Mouse (Mus musculus): ENCODE measurements around the gene 9030025P20Rik. TPM values are rescaled to one million over a fixed set of nuclear protein-coding genes. Genes with fewer than 3 reads are reported as not detected.
"Not testable (repeated sequence)": the region's sequence is repeated elsewhere in the genome, so short reads cannot be mapped to it uniquely, and the experiment has no call there.

9030025P20Rik gene
- polyA plus RNA-seq (2016; fragmentation: Nextera tagmentation; extraction: Ambion mirVana), result 7.9 and 9.4 TPM in 2 replicates

GRCm38 (mm10) chr17:14978362-14979038 lies at the start of gene 9030025P20Rik, which contains the start of gene Gm3417:
TSS of gene 9030025P20Rik (plus strand) at chr17:14978468.
TSS of gene Gm3417 (minus strand) at chr17:14978790.
- no CpG with 5 or more reads among the region's 60 CpGs for WGBS
- not testable (repeated sequence) for H3K9me3 ChIP-seq; H3K36me3 ChIP-seq; DNase-seq (ENCODE audit: low spot score); H3K4me1 ChIP-seq; H3K27ac ChIP-seq; H3K4me3 ChIP-seq; H3K27me3 ChIP-seq (ENCODE audit: insufficient read depth, poor library complexity, severe bottlenecking)

DNA sequence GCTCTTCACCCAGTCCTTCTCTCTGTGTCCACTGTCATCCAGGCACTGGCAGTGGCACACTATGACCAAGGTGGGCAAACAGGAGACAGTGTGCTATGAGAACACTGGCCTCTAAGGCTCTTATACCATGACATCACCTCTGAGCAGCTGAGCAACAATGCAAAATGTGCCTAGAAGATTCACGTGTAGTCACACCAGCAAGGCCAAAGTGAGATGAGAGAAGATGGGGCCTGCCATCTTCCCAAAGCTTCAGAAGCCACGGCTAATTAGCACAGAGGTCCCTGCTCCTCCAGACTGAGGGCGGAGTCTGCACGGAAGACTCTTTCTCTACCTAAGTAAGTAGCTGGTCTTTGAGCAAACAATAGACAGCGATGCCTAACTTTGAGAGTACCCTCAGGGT lies 49.6 kb upstream of the 9030025P20Rik start:
- no peak for DNase-seq (ENCODE audit: low spot score)
- no peaks in the 10 kb centered on the region for H3K36me3 ChIP-seq
- H3K4me1 ChIP-seq, result no peaks in the 10 kb centered on the region
- no peaks in the 10 kb centered on the region for H3K9me3 ChIP-seq
- no peak overlapping the region for H3K4me3 ChIP-seq
- 69% methylated on average over 5 of the region's 5 CpGs for WGBS
- no peak overlapping the region for H3K27ac ChIP-seq
- H3K27me3 ChIP-seq (ENCODE audit: insufficient read depth, poor library complexity, severe bottlenecking), result no peaks in the 10 kb centered on the region

GRCm38 (mm10) chr17:14930697-14931096 lies 47.6 kb upstream of the 9030025P20Rik start:
- Histone ChIP-seq H3K27ac (no peak overlapping the region), H3K4me3 (no peak overlapping the region), H3K36me3 (no peaks in the 10 kb centered on the region), H3K4me1 (no peaks in the 10 kb centered on the region), H3K9me3 (no peaks in the 10 kb centered on the region), H3K27me3 (ENCODE audit: insufficient read depth, poor library complexity, severe bottlenecking) (no peaks in the 10 kb centered on the region)
- 75% methylated on average over 7 of the region's 7 CpGs for WGBS
- DNase-seq (ENCODE audit: low spot score), result no peak

DNA sequence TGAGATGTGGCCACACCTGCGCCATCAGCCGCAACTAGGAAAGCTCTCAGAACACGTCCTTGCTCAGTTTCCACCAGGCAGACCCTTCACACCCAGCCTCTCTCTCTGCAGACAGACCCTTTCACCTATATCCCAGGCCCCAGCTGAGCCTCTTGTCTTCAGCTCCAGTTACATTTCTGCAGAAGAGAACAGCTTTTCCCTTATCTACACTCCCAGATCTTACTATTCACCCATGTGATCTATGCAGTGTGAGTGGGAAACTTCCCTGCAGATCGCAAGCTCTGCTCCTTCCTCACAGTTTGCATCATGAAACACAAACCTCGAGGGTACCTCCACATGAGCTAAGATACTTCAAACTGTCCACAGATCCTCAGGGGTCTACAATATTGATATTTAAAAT lies 46.8 kb upstream of the 9030025P20Rik start:
- 79% methylated on average over 5 of the region's 5 CpGs for WGBS
- no peaks in the 10 kb centered on the region for H3K4me1 ChIP-seq
- no peak for DNase-seq (ENCODE audit: low spot score)
- H3K4me3 ChIP-seq, result no peak overlapping the region
- H3K9me3 ChIP-seq, result no peaks in the 10 kb centered on the region
- H3K36me3 ChIP-seq, result no peaks in the 10 kb centered on the region
- no peak overlapping the region for H3K27ac ChIP-seq
- H3K27me3 ChIP-seq (ENCODE audit: insufficient read depth, poor library complexity, severe bottlenecking), result no peaks in the 10 kb centered on the region

DNA sequence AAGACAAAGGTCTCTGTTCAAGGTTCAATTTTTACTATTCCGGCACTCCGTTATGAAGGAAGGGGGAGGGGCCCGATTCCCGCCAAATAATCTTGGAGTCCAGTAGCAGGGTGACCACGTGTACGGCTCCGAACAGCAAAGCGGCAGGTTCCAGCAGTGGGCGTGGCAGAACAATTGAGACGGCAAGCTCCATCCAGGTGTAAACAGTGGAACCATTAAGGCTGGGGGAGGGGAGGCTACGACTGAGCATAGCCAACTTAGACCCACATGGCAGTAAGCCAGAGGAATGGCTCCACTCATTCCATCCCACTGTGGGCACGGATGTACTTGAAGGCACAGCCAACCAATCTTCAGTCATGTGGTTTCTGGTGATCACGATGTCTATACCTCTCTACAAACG lies 43.0 kb upstream of the 9030025P20Rik start:
- H3K27ac ChIP-seq; H3K4me3 ChIP-seq; DNase-seq (ENCODE audit: low spot score); H3K9me3 ChIP-seq; H3K4me1 ChIP-seq; H3K36me3 ChIP-seq; H3K27me3 ChIP-seq (ENCODE audit: insufficient read depth, poor library complexity, severe bottlenecking): not testable (repeated sequence)
- WGBS, result 86% methylated on average over 14 of the region's 14 CpGs

DNA sequence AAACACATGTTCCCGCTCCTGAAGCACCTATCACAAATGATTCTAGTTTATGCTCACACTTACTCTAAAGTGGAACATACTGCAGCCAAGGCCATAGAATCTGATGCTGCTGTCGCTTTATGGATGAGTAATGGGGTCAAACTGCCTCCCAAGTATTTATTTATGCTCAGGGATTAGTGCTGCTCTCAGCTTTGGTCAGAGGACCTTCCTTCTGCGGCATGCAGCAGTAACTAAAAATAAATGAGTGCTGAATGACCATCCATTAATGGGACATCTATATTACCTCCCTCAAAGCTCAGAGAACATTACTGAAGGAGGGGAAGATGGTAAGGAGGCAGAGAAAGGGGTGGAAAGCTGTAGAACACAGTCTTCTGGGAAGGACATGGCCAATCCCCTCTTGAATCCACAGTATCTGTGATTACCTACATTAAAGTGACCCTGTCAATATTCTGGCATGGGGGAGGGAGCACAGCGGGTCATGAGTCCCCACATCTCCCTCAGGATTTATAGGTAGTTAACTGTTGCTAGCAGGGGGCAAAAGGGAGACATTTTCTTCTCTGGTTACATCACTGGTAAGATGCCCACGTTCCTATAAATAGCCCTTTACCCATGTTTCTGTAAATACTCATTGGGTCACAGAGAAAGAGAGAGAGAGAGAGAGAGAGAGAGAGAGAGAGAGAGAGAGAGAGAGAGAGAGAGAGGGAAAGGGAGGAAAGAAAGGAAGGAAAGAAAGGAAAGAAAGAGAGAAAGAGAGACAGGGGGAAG lies 42.2 kb upstream of the 9030025P20Rik start:
- no peak overlapping the region for H3K27ac ChIP-seq
- H3K9me3 ChIP-seq, result no peaks in the 10 kb centered on the region
- no peak for DNase-seq (ENCODE audit: low spot score)
- WGBS, result 68% methylated on average over 5 of the region's 5 CpGs
- H3K4me1 ChIP-seq, result no peaks in the 10 kb centered on the region
- H3K36me3 ChIP-seq, result no peaks in the 10 kb centered on the region
- no peaks in the 10 kb centered on the region for H3K27me3 ChIP-seq (ENCODE audit: insufficient read depth, poor library complexity, severe bottlenecking)
- no peak overlapping the region for H3K4me3 ChIP-seq

DNA sequence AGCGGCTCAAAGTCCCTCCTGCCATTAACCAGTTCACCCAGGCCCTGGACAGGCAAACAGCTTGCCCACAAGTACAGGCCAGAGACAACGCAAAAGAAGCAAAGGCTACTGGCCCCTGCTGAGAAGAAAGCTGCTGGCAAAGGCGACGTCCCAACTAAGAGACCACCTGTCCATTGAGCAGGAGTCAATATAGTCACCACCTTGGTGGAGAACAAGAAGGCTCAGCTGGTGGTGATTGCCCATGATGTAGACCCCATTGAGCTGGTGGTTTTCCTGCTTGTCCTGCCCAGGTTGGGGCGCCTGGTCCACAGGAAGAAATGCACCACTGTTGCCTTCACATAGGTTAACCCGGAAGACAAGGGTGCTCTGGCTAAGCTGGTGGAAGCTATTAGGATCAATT lies 36.1 kb upstream of the 9030025P20Rik start:
- 57% methylated on average over 6 of the region's 6 CpGs for WGBS
- not testable (repeated sequence) for H3K27ac ChIP-seq

DNA sequence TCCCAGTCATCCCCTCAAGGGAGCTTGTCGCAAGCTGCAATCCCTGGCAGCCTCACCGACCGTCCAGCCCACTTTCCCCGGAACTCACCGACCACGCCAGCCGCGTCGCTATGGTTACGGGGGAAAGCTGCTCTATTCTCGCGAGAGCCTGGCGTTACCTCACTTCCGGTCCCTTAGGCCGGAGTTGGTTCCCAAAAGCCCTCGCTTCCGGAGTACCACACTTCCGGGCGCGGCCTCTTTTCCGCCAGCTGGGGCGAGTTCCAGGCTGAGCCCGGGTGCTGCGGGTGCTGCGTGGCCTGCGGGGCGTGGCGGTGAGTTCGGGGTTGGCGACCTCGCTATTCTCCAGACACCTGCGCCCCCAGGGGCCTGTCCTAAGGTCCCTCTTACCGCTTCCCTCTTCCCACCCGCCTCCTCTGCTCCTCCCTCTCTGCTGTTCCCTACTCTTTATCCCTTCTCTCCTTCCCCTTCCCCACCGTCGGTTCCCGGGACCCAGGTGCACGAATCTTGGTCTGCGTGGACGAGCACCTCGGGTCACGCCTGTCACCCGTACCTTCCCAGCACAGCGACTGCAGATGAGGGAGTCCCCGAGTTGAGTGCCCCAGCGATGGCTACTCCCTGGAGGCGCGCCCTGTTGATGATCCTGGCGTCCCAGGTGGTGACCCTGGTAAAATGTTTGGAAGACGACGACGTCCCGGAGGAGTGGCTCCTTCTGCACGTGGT lies 35.1 kb upstream of the 9030025P20Rik start, which contains the start of the genes Wdr27 and 1600012H06Rik:
Gene Wdr27 (minus strand): TSS at position 150 of the 720 bp plus-strand sequence.
Gene 1600012H06Rik (plus strand): TSS at position 176 of the 720 bp plus-strand sequence.
- H3K4me3 ChIP-seq, result peak within 1 kb of the TSS; percentile 77
- under 1% methylated on average over 54 of the region's 54 CpGs for WGBS
- DNase-seq (ENCODE audit: low spot score), result peak; percentile 99
- H3K36me3 ChIP-seq, result peaks cover 16% of the 10 kb centered on the region
- no peaks in the 10 kb centered on the region for H3K9me3 ChIP-seq
- H3K27me3 ChIP-seq (ENCODE audit: insufficient read depth, poor library complexity, severe bottlenecking), result no peaks in the 10 kb centered on the region
- peak within 1 kb of the TSS; percentile 90 for H3K27ac ChIP-seq
- H3K4me1 ChIP-seq, result peaks cover 16% of the 10 kb centered on the region

More for the DNA sequence above, 36.1 kb upstream of the 9030025P20Rik start:
- Histone ChIP-seq H3K4me3 (peak overlapping the region; percentile 77), H3K4me1 (peaks cover 16% of the 10 kb centered on the region), H3K36me3 (peaks cover 15% of the 10 kb centered on the region)
- not testable (repeated sequence) for H3K27me3 ChIP-seq (ENCODE audit: insufficient read depth, poor library complexity, severe bottlenecking); H3K9me3 ChIP-seq; DNase-seq (ENCODE audit: low spot score)

GRCm38 (mm10) chr17:14943729-14944059 lies 34.6 kb upstream of the 9030025P20Rik start:
- 21% methylated on average over 16 of the region's 16 CpGs for WGBS
- DNase-seq (ENCODE audit: low spot score), result no peak
- H3K27me3 ChIP-seq (ENCODE audit: insufficient read depth, poor library complexity, severe bottlenecking), result no peaks in the 10 kb centered on the region
- no peaks in the 10 kb centered on the region for H3K9me3 ChIP-seq
- peaks cover 20% of the 10 kb centered on the region for H3K36me3 ChIP-seq
- H3K4me3 ChIP-seq, result peak overlapping the region; percentile 77
- H3K4me1 ChIP-seq, result peaks cover 16% of the 10 kb centered on the region
- H3K27ac ChIP-seq, result peak overlapping the region; percentile 90

- peaks cover 16% of the 10 kb centered on the region for H3K4me1 ChIP-seq
- no peaks in the 10 kb centered on the region for H3K27me3 ChIP-seq (ENCODE audit: insufficient read depth, poor library complexity, severe bottlenecking)
- peak overlapping the region; percentile 77; the same call in 1 of the 2 replicates for H3K4me3 ChIP-seq
- 84% methylated on average over 1 of the region's 1 CpGs for WGBS
- H3K36me3 ChIP-seq, result peaks cover 26% of the 10 kb centered on the region
- H3K27ac ChIP-seq, result no peak overlapping the region
- no peaks in the 10 kb centered on the region for H3K9me3 ChIP-seq
- DNase-seq (ENCODE audit: low spot score), result no peak
Observed at GRCm38 (mm10) chr17:14944551-14944950, 33.7 kb upstream of the 9030025P20Rik start.

GRCm38 (mm10) chr17:14949161-14949827 lies 29.0 kb upstream of the 9030025P20Rik start:
- no peak for DNase-seq (ENCODE audit: low spot score)
- Histone ChIP-seq H3K4me1 (0 out of 2 replicates have a peak, but pooled peaks cover 8% of the 10 kb centered on the region), H3K4me3 (no peak overlapping the region), H3K9me3 (no peaks in the 10 kb centered on the region), H3K36me3 (peaks cover 65% of the 10 kb centered on the region), H3K27ac (no peak overlapping the region), H3K27me3 (ENCODE audit: insufficient read depth, poor library complexity, severe bottlenecking) (no peaks in the 10 kb centered on the region)
- 84% methylated on average over 7 of the region's 7 CpGs for WGBS

DNA sequence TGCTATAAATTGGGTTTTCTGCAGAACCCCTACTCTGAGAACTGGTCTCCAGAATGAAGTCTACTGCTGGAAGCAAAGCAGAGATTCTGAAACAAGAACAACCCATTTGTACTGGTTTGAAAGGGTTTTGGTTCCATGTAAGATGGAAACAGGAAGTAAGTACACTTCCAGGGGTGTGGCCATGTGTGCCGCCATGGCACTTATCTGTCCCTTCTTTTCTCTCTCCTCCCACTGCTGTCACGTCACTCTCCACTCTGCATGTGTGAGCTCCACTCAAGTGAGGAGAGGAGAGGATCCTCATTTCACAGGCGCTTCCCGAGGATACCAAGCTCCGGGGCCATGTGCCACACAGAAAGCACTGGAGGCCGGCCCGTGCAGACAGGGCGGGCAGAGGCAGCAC lies 24.8 kb upstream of the 9030025P20Rik start:
- 77% methylated on average over 8 of the region's 8 CpGs for WGBS
- Histone ChIP-seq H3K27ac (no peak overlapping the region), H3K4me3 (no peak overlapping the region), H3K27me3 (ENCODE audit: insufficient read depth, poor library complexity, severe bottlenecking) (no peaks in the 10 kb centered on the region), H3K9me3 (no peaks in the 10 kb centered on the region), H3K36me3 (peaks cover 48% of the 10 kb centered on the region), H3K4me1 (no peaks in the 10 kb centered on the region)
- no peak for DNase-seq (ENCODE audit: low spot score)

Data from heart, embryonic 10.5 days (tissue).